Mouse (Mus musculus) CH12.LX (cell line): ENCODE results near the gene Ttc16.

Source experiments
- CTCF ChIP-seq, 2 experiments: IDR thresholded peaks in 1 of 2; conservative IDR thresholded peaks in 1 of 2; 2 replicates each; pipeline ENCODE4 v1.5.1; 2011 to 2012; ENCODE audit warnings: low read depth in 2 of 2, low read length in 2 of 2, improper control_type of control experiment in 1 of 2, inconsistent platforms in 1 of 2, mild to moderate bottlenecking in 1 of 2, moderate library complexity in 1 of 2
- POLR2A ChIP-seq: IDR thresholded peaks from 2 replicates; pipeline ENCODE4 v1.6.1; 2011; ENCODE audit warnings: low read depth, mild to moderate bottlenecking, improper control_type of control experiment, low read length
- UBTF ChIP-seq: IDR thresholded peaks from 2 replicates; pipeline ENCODE4 v1.6.1; 2012; ENCODE audit warnings: low read depth, mild to moderate bottlenecking, inconsistent platforms, low read length, improper control_type of control experiment, moderate library complexity
- ZMIZ1 ChIP-seq: IDR thresholded peaks from 2 replicates; pipeline ENCODE4 v1.6.1; 2012; ENCODE audit warnings: low read depth, mild to moderate bottlenecking, inconsistent platforms, low read length, improper control_type of control experiment
- ZNF384 ChIP-seq: IDR thresholded peaks from 2 replicates; pipeline ENCODE4 v1.6.1; 2012; ENCODE audit warnings: low read depth, low read length, improper control_type of control experiment, inconsistent platforms

DNA sequence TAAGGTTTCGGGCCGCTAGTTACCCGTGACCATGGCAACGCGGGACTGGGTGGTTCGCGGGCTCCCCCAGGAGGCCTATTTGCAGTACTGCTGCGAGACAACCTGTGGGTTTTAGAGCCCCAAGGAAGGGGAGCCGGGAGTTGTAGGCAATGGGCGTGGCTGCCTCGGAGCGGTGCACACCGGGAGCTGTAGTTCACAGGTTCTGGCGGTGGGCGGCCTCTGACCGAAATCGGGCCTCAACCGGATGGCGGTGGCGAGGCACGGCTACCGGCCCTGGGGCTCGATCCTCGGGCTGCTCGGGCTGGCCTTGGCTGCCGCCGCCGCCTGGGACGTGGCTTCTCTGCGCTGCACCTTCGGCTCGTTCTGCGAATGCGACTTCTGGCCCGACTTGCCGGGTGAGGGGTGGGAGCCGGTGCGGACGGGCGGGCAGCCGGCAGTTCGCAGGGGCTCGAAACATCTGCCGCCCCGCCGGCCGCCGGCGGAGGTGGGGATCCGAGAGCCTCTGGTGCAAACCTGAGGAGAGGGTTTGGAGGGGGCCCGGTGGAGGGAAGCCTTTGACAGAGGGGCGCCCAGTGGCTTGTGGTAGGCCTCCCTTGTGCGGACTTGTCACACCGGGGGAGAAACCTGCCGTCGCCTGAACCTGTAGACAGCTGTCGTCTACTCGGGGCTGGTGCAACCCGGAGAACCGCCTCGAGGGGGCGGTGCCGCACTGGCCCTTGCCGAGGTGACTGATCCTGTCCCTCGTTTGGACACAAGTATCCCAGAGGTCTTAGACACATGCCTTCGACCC lies 18.2 kb downstream of the Ttc16 start, which contains the start of gene Tor2a:
- TF ChIP-seq ZNF384 (no peak), ZMIZ1 (no peak), POLR2A (peak; percentile 61; the same call in 1 of the 2 replicates), UBTF (peak; percentile 93), CTCF (conservative IDR thresholded peaks at IDR 0.05 in 1 of 2, IDR thresholded peaks at IDR 0.05 in 1 of 2; ENCODE audit: low read depth in 2 of 2, low read length in 2 of 2) (peak; percentile 54 to 99)
